Mouse (Mus musculus): ENCODE measurements around the gene Gpr31b.
A peak's percentile ranks its signal among the peaks of the same experiment; 100 is the strongest.
"Not testable (repeated sequence)": the region's sequence is repeated elsewhere in the genome, so short reads cannot be mapped to it uniquely, and the experiment has no call there.

The Gpr31b gene

DNA sequence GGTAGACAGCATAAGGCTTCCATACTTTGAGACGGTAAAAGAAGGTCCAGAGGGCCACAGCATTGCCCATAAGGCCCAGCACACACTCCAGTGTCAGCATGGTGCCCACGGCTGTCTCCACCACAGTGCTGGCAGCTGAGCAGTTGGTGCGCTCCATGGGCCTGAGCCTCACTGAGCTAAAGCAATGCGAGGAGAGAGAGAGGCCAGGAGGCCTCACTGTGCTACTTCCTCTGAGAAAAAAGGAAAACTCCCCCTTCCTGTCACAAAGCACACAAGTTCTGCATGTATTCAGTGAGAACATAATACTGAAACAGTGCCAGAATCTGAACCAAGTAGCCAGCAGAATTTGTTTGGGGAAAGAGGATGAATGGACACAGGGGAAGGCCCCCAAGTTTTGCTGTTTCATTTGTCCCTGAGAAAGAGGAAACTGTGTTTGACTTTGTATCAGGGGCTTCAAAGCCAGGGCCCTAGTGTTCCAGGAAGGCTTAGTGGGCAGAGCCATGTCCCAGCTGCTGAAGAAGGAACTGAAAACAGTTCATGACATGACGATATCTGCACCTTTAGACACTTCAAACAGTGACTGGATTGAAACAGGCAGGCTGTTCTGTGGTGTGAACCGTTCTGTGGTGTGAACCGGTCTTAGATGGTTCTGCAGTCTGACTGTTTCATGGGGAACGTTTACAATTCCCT lies at the start of gene Gpr31b:
Gene Gpr31b (minus strand): TSS at position 173 of the 690 bp plus-strand sequence.
- not testable (repeated sequence) for DNase-seq (ENCODE audit: low read depth, low spot score)

DNA sequence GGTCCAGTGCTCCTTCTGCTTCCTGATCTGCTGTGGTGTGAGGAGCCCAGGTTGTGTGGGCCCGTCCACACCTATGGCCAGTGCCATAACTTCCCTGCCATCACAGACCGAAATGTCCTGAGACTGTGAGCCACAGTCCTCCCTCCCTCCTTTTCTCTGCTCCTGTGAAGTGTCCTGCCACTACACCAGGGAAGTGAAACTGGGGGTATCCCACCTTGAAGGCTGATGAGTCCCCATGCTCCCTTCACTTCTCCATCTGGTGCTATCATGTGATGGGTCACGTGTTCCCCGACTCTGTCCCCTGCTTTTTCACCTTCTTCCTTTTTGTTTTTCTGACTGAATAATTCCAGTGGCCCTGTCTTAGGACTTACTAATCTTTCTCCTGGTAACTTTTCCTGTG lies 40.9 kb upstream of the Gpr31b start:
- DNase-seq (ENCODE audit: low read depth, low spot score), result not testable (repeated sequence)

DNA sequence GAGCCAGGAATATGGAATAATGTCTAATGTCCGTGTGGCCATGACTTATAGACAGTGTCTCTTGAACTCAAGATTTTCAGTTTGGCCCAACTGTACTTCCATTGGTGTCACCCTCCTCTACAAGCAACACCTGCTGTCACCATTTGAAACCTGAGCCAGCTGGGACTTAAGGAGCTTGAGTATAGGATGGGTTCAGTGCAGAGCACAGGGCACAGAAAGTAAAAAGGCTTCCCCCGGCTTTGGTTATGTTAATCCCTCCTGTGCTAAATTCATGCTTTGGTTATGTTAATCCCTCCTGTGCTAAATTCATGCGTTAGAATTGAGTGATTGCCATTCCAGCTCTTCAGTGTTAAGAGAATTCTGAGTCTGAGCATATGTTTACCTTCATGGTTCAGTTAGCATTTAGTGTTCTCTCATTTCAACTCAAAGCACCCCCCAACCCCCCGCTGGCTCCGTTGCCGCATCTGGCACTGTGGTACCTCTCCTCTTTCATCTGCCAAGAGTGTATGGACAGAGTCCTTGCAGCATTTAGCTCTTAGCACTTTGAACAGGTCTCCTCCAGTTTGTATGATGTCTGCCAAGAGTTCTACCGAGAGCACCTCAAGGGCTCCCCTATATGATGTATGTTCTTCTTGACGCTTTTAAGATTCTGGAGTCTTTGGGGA lies 40.1 kb upstream of the Gpr31b start:
- not testable (repeated sequence) for DNase-seq (ENCODE audit: low read depth, low spot score)

DNA sequence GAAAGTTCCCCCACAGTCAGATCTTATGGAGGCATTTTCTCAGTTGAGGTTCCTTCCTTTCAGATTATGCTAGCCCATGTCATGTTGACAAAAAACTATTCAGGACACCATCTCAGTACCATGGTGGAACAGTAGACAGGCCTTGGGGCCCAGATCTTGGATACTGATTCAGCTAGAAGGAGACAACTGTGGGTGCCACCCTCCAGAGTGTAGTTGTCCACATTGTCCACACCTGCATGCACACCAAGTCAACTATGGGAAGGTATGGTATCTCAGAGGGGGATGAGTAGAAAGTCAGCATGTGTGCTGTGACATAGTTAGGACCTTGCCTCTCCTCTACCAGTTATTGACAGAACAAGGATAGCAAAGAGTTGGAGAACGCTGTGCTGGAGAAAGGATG lies 39.4 kb upstream of the Gpr31b start:
- not testable (repeated sequence) for DNase-seq (ENCODE audit: low read depth, low spot score)

DNA sequence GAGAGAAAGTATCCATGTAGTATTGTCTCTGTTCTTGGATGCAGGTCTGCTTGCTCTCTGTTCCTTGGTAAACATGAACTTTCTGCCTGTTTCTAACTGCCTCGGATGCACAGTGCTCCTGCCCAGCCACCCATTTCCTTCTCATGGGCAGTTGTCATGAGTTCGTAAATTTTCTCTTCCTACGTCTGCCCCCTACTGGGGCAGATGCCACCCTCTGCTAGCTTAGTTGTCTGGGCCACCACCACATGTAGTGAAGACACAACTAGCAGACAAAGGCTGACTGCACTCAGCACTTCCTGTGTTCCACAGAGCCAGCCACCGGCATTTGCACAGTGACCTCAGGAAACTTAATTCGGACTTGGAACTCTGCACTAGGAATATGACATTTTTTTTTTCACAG lies 17.1 kb upstream of the Gpr31b start:
- not testable (repeated sequence) for DNase-seq (ENCODE audit: low read depth, low spot score)

DNA sequence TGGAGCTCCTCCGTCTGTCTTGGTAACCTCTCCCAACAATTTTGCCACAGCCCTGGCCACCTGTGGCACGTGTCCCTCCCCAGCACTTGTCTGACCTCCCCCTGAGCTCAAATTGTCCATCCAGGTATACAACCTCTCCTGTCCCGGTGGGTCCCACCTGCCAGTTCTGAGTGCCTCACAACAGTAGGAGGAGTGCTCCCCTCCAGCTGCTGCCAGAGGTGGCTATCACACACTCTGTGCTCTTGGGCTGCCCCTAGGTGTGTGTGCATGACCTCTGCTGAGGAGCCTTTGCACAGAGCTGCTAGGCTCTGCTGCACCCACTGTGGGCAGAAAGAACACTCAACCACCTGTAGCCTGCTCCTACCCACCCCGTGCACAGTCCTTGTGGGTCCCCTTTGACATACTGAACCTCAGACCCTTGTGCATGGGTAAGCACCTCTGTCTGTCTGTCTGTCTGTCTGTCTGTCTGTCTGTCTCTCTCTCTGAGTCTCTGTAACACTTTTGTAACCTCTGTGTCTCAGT lies 15.8 kb upstream of the Gpr31b start:
- not testable (repeated sequence) for DNase-seq (ENCODE audit: low read depth, low spot score)

DNA sequence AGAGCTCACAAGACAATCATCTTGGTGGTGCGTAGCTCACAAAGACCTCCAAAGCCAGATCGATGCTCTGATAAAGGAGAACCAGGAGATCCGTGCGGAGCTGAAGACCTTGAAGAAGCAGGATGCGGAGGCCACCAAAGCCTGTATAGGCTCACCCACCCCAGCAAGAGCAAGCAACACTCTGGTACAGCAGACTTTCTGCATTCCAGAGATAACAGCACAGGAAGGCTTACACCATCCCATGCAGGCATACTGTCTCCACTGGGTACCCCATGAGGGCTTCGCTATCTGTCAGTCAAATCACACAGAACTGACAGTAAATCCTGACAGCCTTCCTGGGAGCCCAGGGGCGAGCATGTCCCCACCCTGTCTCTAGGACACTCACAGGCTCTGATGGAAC lies 10.8 kb upstream of the Gpr31b start:
- not testable (repeated sequence) for DNase-seq (ENCODE audit: low read depth, low spot score)

DNA sequence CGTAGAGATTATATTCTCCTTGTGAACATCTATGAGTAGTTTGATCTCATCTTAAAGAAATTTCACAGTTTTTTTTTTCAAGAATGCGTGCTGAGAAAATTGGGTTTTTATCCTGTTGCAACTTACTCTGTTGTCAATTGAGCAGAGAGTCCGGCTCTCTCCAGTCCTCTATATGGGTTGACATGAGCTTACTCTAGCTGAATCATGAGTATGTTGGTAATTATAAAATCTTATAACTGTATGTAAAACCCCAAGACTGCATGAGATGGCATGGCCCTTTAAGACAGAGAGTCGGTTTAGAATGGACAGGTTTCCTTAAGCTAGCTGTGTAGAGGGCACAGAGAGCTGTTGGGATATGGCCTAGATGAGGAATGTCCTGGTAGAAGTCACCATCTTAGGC lies 8.7 kb upstream of the Gpr31b start, which contains the start of gene Tcp10b:
Gene Tcp10b (plus strand): TSS at position 301 of the 400 bp plus-strand sequence.
- DNase-seq (ENCODE audit: low read depth, low spot score), result not testable (repeated sequence)

DNA sequence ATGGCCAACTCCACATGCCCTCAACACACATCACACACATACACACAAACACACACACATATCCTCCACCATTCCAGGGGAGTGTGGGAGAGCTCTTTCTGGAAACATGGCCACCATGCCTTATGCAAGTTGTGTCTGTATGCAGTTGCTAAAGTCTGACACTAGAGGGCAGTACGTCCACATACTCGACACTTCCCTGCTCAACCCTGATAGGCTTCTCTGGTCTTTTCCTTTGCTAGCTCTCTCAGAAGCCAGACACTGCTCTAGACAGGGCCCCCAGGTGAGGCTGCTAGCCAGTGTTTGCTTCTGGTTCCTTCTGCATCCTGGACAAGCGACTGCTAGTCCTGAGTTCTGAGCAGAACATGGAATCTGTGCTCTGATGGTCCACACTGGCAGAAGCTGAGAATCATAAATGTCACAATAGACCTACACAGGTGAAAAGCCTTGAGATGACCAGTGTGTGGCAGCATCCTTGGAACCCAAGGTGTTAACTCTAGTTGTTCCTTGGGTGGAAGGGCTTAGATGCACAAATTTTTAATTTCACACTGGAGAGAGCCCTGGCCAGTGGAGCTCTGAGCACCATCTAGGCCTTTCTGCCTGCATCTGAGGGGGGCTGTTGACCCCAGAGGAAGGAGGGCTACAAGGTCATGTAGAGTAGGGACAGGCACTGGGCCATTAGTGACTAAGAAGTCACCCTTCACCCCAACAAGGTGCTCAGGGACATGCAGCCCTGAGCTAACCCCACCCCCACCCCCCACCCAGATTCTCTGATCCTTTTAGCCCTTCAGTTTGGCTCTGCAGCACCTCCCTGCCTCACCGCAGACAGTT lies 8.0 kb downstream of the Gpr31b start:
- DNase-seq (ENCODE audit: low read depth, low spot score), result peak; percentile 67

DNA sequence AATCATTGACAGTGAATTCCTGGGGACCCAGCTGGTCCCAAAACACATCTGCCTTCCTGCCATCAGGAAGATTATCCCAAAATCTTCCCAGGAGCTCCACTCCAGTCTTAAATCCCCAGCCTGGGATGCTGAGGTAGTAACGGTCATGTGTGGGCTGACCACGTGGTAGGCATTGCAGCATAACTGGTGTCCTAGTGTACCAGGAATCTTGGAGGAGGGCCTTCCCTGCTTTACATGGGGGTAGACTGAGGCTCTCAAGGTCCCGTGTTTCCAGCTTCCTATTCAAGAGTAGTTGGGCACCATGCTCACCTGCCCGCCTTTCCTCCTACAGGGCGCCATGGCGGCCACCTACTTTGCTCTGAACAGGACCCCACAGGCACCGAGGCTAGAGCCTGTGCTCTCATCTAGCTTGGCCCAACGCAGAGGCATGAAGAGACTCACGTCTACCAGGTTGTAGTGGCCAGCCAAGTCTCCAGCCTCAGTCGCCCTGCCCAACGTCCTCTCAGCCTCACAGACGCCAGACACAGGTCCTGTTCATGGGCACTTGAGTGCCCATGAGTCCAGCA lies 15.4 kb downstream of the Gpr31b start:
- not testable (repeated sequence) for DNase-seq (ENCODE audit: low read depth, low spot score)

DNA sequence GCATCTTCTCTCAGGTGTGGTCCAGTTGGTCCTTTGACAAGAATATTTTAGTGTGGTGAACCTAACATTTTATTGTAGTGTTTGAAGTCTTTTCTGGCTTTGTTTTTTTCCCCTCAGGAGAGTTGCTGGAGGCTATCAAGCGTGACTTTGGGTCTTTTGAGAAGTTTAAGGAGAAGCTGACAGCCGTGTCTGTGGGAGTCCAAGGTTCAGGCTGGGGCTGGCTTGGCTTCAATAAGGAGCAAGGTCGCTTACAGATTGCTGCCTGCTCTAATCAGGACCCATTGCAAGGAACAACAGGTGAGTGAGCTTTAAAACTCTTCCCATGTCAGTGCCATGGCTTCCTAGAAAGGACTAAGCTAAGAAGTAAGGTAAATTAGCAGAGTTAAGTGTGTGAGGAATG lies 38.8 kb downstream of the Gpr31b start:
- DNase-seq (ENCODE audit: low read depth, low spot score), result no peak

DNA sequence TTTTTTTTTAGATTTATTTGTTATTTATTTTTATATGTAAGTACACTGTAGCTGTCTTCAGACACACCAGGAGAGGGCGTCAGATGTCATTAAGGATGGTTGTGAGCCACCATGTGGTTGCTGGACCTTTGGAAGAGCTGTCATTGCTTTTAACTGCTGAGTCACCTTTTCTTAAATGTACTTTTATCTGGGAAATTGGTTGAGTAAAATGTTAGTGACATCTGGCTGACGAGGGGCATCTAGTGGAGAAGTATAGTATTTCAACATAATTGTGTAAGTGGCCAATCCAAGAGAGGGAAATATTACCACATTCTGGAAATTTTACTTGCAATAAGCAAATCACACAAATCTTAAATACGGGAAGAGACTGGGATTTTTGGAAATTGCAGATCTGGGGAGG lies 42.2 kb downstream of the Gpr31b start:
- peak; percentile 68 for DNase-seq (ENCODE audit: low read depth, low spot score)

DNA sequence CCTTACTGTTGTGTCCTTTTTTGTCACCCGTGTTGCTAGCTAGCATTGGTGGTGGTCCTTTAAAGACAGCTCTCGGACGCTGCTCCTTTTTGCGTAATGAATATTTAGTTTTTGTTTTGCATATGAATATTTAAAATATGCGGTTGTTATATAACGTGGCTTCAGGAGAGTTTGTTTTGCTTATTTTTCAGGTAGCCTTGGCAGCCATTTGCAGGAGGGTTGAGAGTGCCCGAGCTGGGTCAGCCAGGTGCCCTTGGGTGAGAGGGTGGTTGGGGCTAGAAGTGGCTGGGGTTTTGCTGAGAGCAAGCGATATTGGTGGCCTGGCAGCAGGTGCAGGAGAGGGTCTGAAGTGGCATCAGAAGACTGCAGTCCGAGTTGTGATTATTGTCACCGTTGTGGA lies 43.6 kb downstream of the Gpr31b start:
- no peak for DNase-seq (ENCODE audit: low read depth, low spot score)

DNA sequence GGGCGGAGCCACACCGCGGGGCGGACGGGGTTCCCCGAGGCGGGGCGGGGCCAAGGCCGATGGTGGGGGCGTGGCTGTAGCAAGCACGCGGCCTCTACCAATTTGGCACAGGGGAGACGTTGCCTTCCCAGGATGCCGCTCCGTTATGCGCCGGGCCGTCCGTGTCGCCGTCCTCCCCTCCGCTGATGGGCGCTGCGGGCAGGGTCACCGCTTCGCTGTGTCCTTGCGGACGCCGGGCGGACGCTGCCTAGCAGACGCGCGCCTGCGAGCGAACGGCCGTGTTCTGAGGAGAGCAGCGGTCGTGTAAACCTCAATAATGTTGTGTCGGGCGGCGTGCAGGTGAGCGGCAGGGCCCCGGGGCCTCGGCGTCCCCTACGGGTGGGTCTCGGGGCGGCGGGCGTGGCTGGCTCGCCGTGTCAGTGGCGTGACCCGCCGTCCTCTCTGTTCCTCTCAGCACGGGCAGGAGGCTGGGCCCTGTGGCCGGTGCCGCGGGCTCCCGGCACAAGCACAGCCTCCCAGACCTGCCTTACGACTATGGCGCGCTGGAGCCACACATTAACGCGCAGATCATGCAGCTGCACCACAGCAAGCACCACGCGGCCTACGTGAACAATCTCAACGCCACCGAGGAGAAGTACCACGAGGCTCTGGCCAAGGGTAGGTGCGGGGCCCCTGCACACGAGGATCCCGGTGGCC lies 44.2 kb downstream of the Gpr31b start:
- DNase-seq (ENCODE audit: low read depth, low spot score), result peak; percentile 95

DNA sequence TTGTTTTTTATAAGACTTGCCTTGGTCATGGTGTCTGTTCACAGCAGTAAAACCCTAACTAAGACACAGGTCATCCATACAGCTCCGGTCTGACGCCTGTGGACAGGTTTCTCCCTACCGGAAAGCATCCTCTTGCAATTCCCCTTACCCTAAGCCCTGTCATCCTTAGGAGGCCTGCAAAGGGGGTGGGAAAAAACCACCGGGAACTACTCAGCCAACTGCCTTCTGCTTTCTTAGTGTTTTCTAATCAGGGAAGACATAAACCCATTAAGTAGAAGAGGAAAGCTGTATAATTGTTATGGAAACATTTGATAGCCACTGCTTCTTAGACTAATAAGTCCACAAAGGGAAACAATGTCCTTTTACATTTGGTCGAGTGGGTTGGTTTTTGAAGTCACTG lies 45.1 kb downstream of the Gpr31b start:
- DNase-seq (ENCODE audit: low read depth, low spot score), result no peak

DNA sequence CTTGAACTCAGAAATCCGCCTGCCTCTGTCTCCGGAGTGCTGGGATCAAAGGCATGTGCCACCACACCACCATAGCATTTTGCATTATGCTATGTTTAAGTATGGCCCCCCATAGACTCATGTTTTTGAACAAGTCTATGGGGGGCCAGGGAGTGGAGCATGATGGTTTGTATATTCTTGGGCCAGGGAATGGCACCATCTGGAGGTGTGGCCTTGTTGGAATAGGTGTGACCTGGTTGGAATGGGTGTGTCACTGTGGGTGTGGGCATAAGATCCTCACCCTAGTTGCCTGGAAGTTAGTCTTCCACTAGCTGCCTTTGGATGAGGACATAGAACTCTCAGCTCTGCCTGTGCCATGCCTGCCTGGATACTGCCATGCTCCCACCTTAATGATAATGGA lies 45.5 kb downstream of the Gpr31b start, which contains the start of gene Sod2:
Gene Sod2 (plus strand): TSS at position 301 of the 400 bp plus-strand sequence.
- not testable (repeated sequence) for DNase-seq (ENCODE audit: low read depth, low spot score)

DNA sequence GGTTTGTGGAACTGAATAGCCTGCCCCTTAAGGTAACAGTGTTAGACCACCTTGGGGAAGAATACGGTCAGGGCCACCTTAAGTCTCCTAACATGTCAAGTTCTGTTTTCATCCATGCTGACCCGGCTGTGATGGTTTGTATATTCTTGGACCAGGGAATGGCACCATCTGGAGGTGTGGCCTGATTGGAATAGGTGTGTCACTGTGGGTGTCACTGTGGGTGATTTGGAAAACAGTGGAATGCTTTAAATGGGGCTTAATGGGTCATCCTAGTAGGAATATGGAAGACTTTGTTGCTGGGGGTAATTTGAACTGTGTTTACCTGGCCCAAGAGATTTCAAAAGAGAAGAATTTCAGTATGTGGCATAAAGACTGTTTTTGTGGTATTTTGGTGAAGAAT lies 47.7 kb downstream of the Gpr31b start:
- DNase-seq (ENCODE audit: low read depth, low spot score), result not testable (repeated sequence)

DNA sequence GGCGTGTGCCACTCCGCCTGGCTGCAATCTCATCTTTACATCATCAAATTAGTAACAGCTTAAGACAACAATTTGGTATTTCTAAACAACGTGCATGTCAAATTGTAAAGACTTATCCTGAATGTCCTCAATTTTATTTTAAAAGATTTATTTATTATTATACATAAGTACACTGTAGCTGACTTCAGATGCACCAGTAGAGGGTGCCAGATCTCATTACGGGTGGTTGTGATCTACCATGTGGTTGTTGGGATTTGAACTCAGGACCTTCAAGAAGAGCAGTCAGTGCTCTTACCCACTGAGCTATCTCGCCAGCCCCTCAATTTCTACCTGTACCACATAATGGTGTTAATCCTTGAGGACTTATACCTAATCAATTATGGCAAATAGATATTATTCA lies 49.9 kb downstream of the Gpr31b start:
- not testable (repeated sequence) for DNase-seq (ENCODE audit: low read depth, low spot score)
